Mouse (Mus musculus) testis, postnatal 14 days (tissue): ENCODE measurements around the gene Wfdc16.

Experiments
- DNase-seq: peaks from one replicate; pipeline ENCODE4 v3.0.0; 2021; ENCODE audit warnings: low spot score

Wfdc16 gene

DNA sequence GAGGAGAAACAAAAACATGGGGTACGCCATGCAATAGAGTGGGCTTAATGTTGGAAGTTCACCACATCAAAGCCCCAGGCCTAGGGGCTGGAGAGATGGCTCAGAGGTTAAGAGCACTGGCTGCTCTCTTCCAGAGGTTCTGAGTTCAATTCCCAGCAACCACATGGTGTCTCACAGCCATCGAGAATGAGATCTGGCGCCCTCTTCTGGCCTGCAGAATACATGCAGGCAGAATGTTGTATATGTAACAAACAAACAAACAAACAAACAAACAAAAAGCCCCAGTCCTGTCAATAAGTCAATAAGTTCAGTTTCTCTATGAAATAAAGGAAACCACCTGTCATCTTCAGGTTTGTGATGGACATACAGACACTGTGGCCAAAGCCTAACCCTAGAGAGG, 38.4 kb downstream of the Wfdc16 start:
- no peak for DNase-seq

GRCm38 (mm10) chr2:164593494-164593893, 45.1 kb downstream of the Wfdc16 start, which contains the start of gene Eppin:
Gene Eppin (minus strand): TSS chr2:164593594.
- DNase-seq: peak; percentile 74

- DNase-seq: peak; percentile 64
Observed at GRCm38 (mm10) chr2:164592014-164592413, 46.6 kb downstream of the Wfdc16 start.

- DNase-seq: peak; percentile 66
Observed at GRCm38 (mm10) chr2:164585025-164585725, 53.4 kb downstream of the Wfdc16 start, which contains the start of gene Wfdc6a. Gene Wfdc6a (minus strand): TSS chr2:164585447.
